Mouse (Mus musculus) ES-Bruce4 (cell line): ENCODE data around the gene Kcng1.

Experiments
- CTCF ChIP-seq: IDR thresholded peaks from one replicate; pipeline ENCODE4 v1.8.1; 2011; ENCODE audit warnings: low read depth, low read length
- POLR2A ChIP-seq: IDR thresholded peaks from one replicate; pipeline ENCODE4 v1.8.1; 2011; ENCODE audit warnings: low read length; ENCODE audit not compliant: insufficient read depth

DNA sequence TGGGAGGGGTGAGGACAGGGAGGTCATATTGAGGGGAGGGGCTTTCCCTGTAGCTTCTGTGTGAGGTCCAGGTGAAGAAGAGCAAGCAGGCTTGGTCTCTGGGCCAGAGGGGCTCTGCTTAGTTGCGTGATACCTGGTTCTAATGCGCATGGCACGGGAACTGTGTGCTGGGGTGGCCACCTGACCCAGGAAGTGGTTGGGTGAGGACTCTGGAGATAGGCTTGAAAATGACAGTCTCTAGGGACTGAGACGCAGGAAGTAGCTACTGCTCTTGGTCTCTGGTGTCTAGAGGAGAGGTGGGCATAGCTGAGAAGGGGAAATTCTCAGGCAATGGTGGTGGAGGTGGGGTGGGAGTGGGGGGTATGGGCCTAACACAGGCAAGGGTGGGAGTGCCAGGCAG, 24.3 kb downstream of the Kcng1 start:
- TF ChIP-seq CTCF, result no peak
- TF ChIP-seq POLR2A, result no peak
